Mouse (Mus musculus): ENCODE results near the gene Sds. TPM values are rescaled to one million over a fixed set of nuclear protein-coding genes. Genes with fewer than 3 reads are reported as not detected.

Sds gene
- total and polyA plus RNA-seq, 3 experiments, result not detected

- TF ChIP-seq POLR2AphosphoS5 (IDR thresholded peaks at IDR 0.05; ENCODE audit: insufficient replicate concordance, low read depth, low read length) (no peak), TAL1 (conservative IDR thresholded peaks at IDR 0.05; ENCODE audit: low read depth, low read length) (no peak), GATA1 (IDR thresholded peaks at IDR 0.05; ENCODE audit: borderline replicate concordance, low read length) (no peak), GATA2 (IDR thresholded peaks at IDR 0.05; ENCODE audit: borderline replicate concordance, low read depth, low read length) (no peak), CTCF (IDR thresholded peaks at IDR 0.05; ENCODE audit: low read depth, low read length) (no peak)
- Histone ChIP-seq H3K4me1 (ENCODE audit: insufficient read depth, low read depth, low read length) (peaks cover 67% of the 10 kb centered on the region), H3K36me3 (replicated peaks) (peaks cover 23% of the 10 kb centered on the region), H3K9me3 (replicated peaks) (peaks cover 3% of the 10 kb centered on the region), H3K4me3 (ENCODE audit: low read depth, low read length) (no peak overlapping the region), H3K27me3 (ENCODE audit: insufficient read depth, low read length) (peaks cover 10% of the 10 kb centered on the region)
- DNase-seq (ENCODE audit: low spot score) (no peak), ATAC-seq (ENCODE audit: extremely low read depth, insufficient number of reproducible peaks, low FRiP score, poor library complexity, severe bottlenecking) (no peak)
These were observed 36.7 kb downstream of the Sds start for GRCm38 (mm10) chr5:120512911-120513555.

DNA sequence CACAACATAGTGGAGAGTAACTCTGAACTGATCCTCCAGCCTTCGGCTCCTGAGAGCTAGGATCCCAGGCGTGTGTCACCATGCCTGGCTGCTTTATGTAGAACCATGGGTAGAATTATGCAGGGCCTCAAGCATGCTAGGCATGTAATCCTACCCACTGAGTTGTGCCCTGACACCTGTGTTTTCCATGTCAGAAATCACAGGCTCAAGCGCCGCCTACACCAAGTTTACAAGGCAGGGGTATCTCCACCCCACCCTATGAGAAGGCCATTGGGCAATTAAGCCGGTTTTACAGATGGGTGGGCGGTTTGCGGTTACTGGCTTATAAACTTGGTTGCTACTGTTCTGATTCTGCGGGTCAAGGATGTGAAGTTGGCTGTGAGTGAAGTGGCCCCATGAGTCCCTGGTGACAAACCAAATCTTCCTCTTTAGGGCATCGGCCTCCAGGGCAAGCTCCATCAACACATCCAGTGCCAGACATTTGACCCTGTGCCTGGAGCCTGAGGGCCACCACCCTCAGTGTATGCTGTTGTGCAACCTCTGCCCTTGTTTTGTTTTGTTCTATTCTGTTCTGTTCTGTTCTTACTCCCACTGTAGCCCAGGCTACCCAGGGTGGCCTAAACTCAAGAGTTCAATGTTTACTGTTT, 37.8 kb downstream of the Sds start:
- peaks cover 3% of the 10 kb centered on the region for H3K9me3 ChIP-seq (replicated peaks)
- DNase-seq (ENCODE audit: low spot score) (no peak), ATAC-seq (ENCODE audit: extremely low read depth, insufficient number of reproducible peaks, low FRiP score, poor library complexity, severe bottlenecking) (no peak)
- peaks cover 4% of the 10 kb centered on the region for H3K27me3 ChIP-seq (ENCODE audit: insufficient read depth, low read length)
- TF ChIP-seq GATA2 (IDR thresholded peaks at IDR 0.05; ENCODE audit: borderline replicate concordance, low read depth, low read length) (no peak), CTCF (IDR thresholded peaks at IDR 0.05; ENCODE audit: low read depth, low read length) (no peak)
- H3K4me1 ChIP-seq (ENCODE audit: insufficient read depth, low read depth, low read length), result peaks cover 67% of the 10 kb centered on the region
- H3K36me3 ChIP-seq (replicated peaks), result peaks cover 23% of the 10 kb centered on the region
- no peak overlapping the region for H3K4me3 ChIP-seq (ENCODE audit: low read depth, low read length)

- no peak for DNase-seq (ENCODE audit: low spot score)
- no peak for ATAC-seq (ENCODE audit: extremely low read depth, insufficient number of reproducible peaks, low FRiP score, poor library complexity, severe bottlenecking)
- H3K36me3 ChIP-seq (replicated peaks), result peaks cover 27% of the 10 kb centered on the region
- no peak overlapping the region for H3K4me3 ChIP-seq (ENCODE audit: low read depth, low read length)
- no peaks in the 10 kb centered on the region; the same call in 1 of the 2 replicates for H3K27me3 ChIP-seq (ENCODE audit: insufficient read depth, low read length)
- peaks cover 67% of the 10 kb centered on the region for H3K4me1 ChIP-seq (ENCODE audit: insufficient read depth, low read depth, low read length)
- TF ChIP-seq CTCF (IDR thresholded peaks at IDR 0.05; ENCODE audit: low read depth, low read length), result no peak
- no peak for TF ChIP-seq GATA2 (IDR thresholded peaks at IDR 0.05; ENCODE audit: borderline replicate concordance, low read depth, low read length)
- TF ChIP-seq POLR2AphosphoS5 (IDR thresholded peaks at IDR 0.05; ENCODE audit: insufficient replicate concordance, low read depth, low read length), result no peak
- TF ChIP-seq TAL1 (conservative IDR thresholded peaks at IDR 0.05; ENCODE audit: low read depth, low read length), result no peak
- no peak for TF ChIP-seq GATA1 (IDR thresholded peaks at IDR 0.05; ENCODE audit: borderline replicate concordance, low read length)
- no peaks in the 10 kb centered on the region for H3K9me3 ChIP-seq (replicated peaks)
These were observed 38.4 kb downstream of the Sds start for GRCm38 (mm10) chr5:120514754-120515153.

GRCm38 (mm10) chr5:120515451-120515850, 39.1 kb downstream of the Sds start:
- ATAC-seq (ENCODE audit: extremely low read depth, insufficient number of reproducible peaks, low FRiP score, poor library complexity, severe bottlenecking) (no peak), DNase-seq (ENCODE audit: low spot score) (no peak)
- no peaks in the 10 kb centered on the region; the same call in 1 of the 2 replicates for H3K27me3 ChIP-seq (ENCODE audit: insufficient read depth, low read length)
- H3K9me3 ChIP-seq (replicated peaks), result no peaks in the 10 kb centered on the region
- TF ChIP-seq CTCF (IDR thresholded peaks at IDR 0.05; ENCODE audit: low read depth, low read length) (no peak), POLR2AphosphoS5 (IDR thresholded peaks at IDR 0.05; ENCODE audit: insufficient replicate concordance, low read depth, low read length) (no peak), GATA2 (IDR thresholded peaks at IDR 0.05; ENCODE audit: borderline replicate concordance, low read depth, low read length) (no peak), TAL1 (conservative IDR thresholded peaks at IDR 0.05; ENCODE audit: low read depth, low read length) (no peak)
- no peak overlapping the region for H3K4me3 ChIP-seq (ENCODE audit: low read depth, low read length)
- H3K36me3 ChIP-seq (replicated peaks), result peaks cover 32% of the 10 kb centered on the region
- H3K4me1 ChIP-seq (ENCODE audit: insufficient read depth, low read depth, low read length), result peaks cover 65% of the 10 kb centered on the region

DNA sequence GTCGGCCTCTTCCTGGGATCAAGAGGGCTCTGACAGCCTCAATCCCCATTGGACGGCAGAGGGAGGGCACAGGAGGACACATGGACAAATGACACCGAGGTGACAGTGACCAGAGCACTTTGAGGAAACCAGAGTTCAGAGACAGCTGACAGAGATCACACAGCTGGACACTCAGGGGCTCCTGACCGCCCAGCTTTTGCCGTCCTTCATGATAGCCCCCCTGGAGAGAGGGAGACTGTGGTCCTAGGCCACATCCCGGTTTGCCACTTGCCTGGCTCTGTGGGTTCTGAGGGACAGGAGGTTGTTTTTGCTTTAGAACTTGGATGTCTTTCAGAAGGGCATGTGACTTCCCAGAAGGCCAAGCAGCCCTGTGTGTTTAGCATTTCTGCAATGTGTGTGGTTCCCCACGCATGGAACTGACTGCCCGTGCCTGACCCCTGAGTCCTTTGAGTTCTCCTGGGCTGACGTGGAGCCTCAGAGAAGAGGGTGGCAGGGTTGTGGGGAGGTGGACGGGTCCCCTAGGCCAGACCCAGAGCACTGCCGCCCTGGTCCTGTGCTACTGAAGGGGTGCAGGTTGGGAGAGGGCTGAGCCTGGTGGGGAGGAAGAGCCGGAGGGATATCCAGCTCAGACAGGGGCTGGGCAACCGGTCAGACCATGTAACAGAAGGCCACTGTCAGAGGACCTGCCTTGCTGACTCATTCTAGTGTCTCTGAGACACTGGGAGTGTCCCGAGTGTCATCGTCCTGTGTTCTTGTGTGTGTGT, 40.1 kb downstream of the Sds start:
- H3K36me3 ChIP-seq (replicated peaks), result peaks cover 40% of the 10 kb centered on the region
- TF ChIP-seq GATA2 (IDR thresholded peaks at IDR 0.05; ENCODE audit: borderline replicate concordance, low read depth, low read length), result no peak
- TF ChIP-seq POLR2AphosphoS5 (IDR thresholded peaks at IDR 0.05; ENCODE audit: insufficient replicate concordance, low read depth, low read length), result no peak
- no peak for TF ChIP-seq GATA1 (IDR thresholded peaks at IDR 0.05; ENCODE audit: borderline replicate concordance, low read length)
- no peak for TF ChIP-seq CTCF (IDR thresholded peaks at IDR 0.05; ENCODE audit: low read depth, low read length)
- no peak for TF ChIP-seq TAL1 (conservative IDR thresholded peaks at IDR 0.05; ENCODE audit: low read depth, low read length)
- ATAC-seq (ENCODE audit: extremely low read depth, insufficient number of reproducible peaks, low FRiP score, poor library complexity, severe bottlenecking) (peak; percentile 69), DNase-seq (ENCODE audit: low spot score) (no peak)
- H3K4me1 ChIP-seq (ENCODE audit: insufficient read depth, low read depth, low read length), result peaks cover 59% of the 10 kb centered on the region
- peak overlapping the region; percentile 13; the same call in 1 of the 2 replicates for H3K4me3 ChIP-seq (ENCODE audit: low read depth, low read length)
- H3K9me3 ChIP-seq (replicated peaks), result no peaks in the 10 kb centered on the region
- H3K27me3 ChIP-seq (ENCODE audit: insufficient read depth, low read length), result no peaks in the 10 kb centered on the region; the same call in 1 of the 2 replicates

- H3K4me1 ChIP-seq (ENCODE audit: insufficient read depth, low read depth, low read length), result peaks cover 50% of the 10 kb centered on the region
- no peak for TF ChIP-seq CTCF (IDR thresholded peaks at IDR 0.05; ENCODE audit: low read depth, low read length)
- TF ChIP-seq GATA1 (IDR thresholded peaks at IDR 0.05; ENCODE audit: borderline replicate concordance, low read length), result no peak
- TF ChIP-seq POLR2AphosphoS5 (IDR thresholded peaks at IDR 0.05; ENCODE audit: insufficient replicate concordance, low read depth, low read length), result no peak
- TF ChIP-seq TAL1 (conservative IDR thresholded peaks at IDR 0.05; ENCODE audit: low read depth, low read length), result no peak
- TF ChIP-seq GATA2 (IDR thresholded peaks at IDR 0.05; ENCODE audit: borderline replicate concordance, low read depth, low read length), result no peak
- DNase-seq (ENCODE audit: low spot score) (no peak), ATAC-seq (ENCODE audit: extremely low read depth, insufficient number of reproducible peaks, low FRiP score, poor library complexity, severe bottlenecking) (0 out of 2 replicates have a peak, but pooled peaks have one; percentile 36)
- H3K9me3 ChIP-seq (replicated peaks), result no peaks in the 10 kb centered on the region
- peaks cover 52% of the 10 kb centered on the region for H3K36me3 ChIP-seq (replicated peaks)
- H3K27me3 ChIP-seq (ENCODE audit: insufficient read depth, low read length), result no peaks in the 10 kb centered on the region; the same call in 1 of the 2 replicates
- H3K4me3 ChIP-seq (ENCODE audit: low read depth, low read length), result no peak overlapping the region
These were observed 41.2 kb downstream of the Sds start for GRCm38 (mm10) chr5:120517552-120517951.
